Mouse (Mus musculus) megakaryocyte, embryonic 14.5 days (primary cell): ENCODE results near the gene Slc24a4.

ENCODE experiments used
- FLI1 ChIP-seq: IDR thresholded peaks from 2 replicates; pipeline ENCODE4 v1.6.1; 2012; ENCODE audit warnings: low read length, inconsistent platforms, mixed read lengths
- GATA1 ChIP-seq: IDR thresholded peaks from 3 replicates; pipeline ENCODE4 v1.6.1; 2012; ENCODE audit warnings: mixed read lengths, low read length, inconsistent platforms, borderline replicate concordance

DNA sequence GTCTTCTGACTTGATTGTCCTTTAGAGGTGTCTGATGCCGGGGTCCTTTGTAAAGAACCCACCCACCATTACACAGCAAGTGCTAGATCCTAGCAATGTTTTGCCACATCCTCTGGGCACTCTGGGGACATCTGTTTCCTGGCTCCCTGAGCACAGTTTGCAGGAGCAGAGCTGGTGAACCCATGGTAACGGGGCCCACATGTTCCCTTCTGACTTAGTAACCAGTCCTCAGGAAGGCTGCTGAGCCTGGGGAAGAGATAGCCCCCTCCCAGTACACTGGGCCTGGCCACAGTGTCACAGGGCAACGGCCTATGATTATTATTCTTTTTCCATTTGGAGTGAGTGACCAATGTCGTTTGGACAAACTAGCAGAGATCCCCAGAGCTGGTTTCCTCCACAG is 19.1 kb downstream of the Slc24a4 start:
- TF ChIP-seq GATA1 (peak; percentile 90), FLI1 (peak; percentile 76)
